Mouse (Mus musculus) hindbrain, postnatal 0 days (tissue): Measurements from ENCODE around the gene Dusp8. TPM values are rescaled to one million over a fixed set of nuclear protein-coding genes. Genes with fewer than 3 reads are reported as not detected.
A peak's percentile ranks its signal among the peaks of the same experiment; 100 is the strongest.
"Not testable (repeated sequence)": the region's sequence is repeated elsewhere in the genome, so short reads cannot be mapped to it uniquely, and the experiment has no call there.

Experiments
- ATAC-seq: fragments of 200-750 bp; cut with Nextera tagmentation; 2 replicates; pipeline ENCODE4 v1.8.0; 2017; ENCODE audit warnings: mild to moderate bottlenecking, moderate TSS enrichment, moderate library complexity
- DNase-seq: peaks from one replicate; pipeline ENCODE4 v3.0.0-alpha.2; 2015; ENCODE audit warnings: low spot score
- H3K27ac ChIP-seq: fragments of 300-500 bp; sonication (generic); 2 replicates; pipeline ENCODE4 v1.5.1; 2014; ENCODE audit warnings: mild to moderate bottlenecking
- H3K27me3 ChIP-seq: fragments of 300-500 bp; sonication (generic); 2 replicates; pipeline ENCODE4 v1.6.1; 2014; ENCODE audit warnings: low read length, mixed read lengths; ENCODE audit not compliant: insufficient read depth
- H3K36me3 ChIP-seq: fragments of 300-500 bp; sonication (generic); 2 replicates; pipeline ENCODE4 v1.6.1; 2014; ENCODE audit warnings: low read length, mixed read lengths; ENCODE audit not compliant: insufficient read depth
- H3K4me1 ChIP-seq: fragments of 300-500 bp; sonication (generic); 2 replicates; pipeline ENCODE4 v1.6.1; 2014; ENCODE audit warnings: antibody characterized with exemption, low read length, mixed read lengths; ENCODE audit not compliant: insufficient read depth
- H3K4me2 ChIP-seq: fragments of 300-500 bp; sonication (generic); 2 replicates; pipeline ENCODE4 v1.6.1; 2014; ENCODE audit warnings: low read depth, mild to moderate bottlenecking, low read length, moderate library complexity, mixed read lengths
- H3K4me3 ChIP-seq: fragments of 300-500 bp; sonication (generic); 2 replicates; pipeline ENCODE4 v1.5.1; 2014; ENCODE audit warnings: low read length
- H3K9ac ChIP-seq: fragments of 300-500 bp; sonication (generic); replicated peaks from 2 replicates; pipeline ENCODE4 v1.6.1; 2014; ENCODE audit warnings: mild to moderate bottlenecking, low read length, moderate library complexity, mixed read lengths
- H3K9me3 ChIP-seq: fragments of 300-500 bp; sonication (generic); 2 replicates; pipeline ENCODE4 v1.6.1; 2016; ENCODE audit warnings: low read length, mixed read lengths
- CTCF ChIP-seq: IDR thresholded peaks from 2 replicates; pipeline ENCODE4 v1.5.1; 2016; ENCODE audit warnings: antibody characterized with exemption, control low read depth, low read depth
- WGBS: fragments of 180-500 bp; shearing (Covaris S2); extraction: QIAGEN DNeasy Blood & Tissue Kit; methylation state at CpG from one replicate; pipeline ENCODE4 v1.1.7; 2014; 5-methylcytosine and 5-hydroxymethylcytosine counted together
- polyA plus RNA-seq: library from polyadenylated mRNA; unstranded; fragments of >200 nt; fragmentation: Nextera tagmentation; extraction: Ambion mirVana; gene quantifications from 2 replicates; pipeline ENCODE4 v1.2.1, GENCODE M21; 2015
- total RNA-seq: library from RNA; depleted of rRNA; stranded (reverse); fragments of >200 nt; gene quantifications from 2 replicates; pipeline ENCODE4 v1.2.3, GENCODE M21; 2014; rRNA removed

Gene Dusp8
- total RNA-seq (129 and 133 TPM in 2 replicates), polyA plus RNA-seq (86.2 and 94.6 TPM in 2 replicates)

DNA sequence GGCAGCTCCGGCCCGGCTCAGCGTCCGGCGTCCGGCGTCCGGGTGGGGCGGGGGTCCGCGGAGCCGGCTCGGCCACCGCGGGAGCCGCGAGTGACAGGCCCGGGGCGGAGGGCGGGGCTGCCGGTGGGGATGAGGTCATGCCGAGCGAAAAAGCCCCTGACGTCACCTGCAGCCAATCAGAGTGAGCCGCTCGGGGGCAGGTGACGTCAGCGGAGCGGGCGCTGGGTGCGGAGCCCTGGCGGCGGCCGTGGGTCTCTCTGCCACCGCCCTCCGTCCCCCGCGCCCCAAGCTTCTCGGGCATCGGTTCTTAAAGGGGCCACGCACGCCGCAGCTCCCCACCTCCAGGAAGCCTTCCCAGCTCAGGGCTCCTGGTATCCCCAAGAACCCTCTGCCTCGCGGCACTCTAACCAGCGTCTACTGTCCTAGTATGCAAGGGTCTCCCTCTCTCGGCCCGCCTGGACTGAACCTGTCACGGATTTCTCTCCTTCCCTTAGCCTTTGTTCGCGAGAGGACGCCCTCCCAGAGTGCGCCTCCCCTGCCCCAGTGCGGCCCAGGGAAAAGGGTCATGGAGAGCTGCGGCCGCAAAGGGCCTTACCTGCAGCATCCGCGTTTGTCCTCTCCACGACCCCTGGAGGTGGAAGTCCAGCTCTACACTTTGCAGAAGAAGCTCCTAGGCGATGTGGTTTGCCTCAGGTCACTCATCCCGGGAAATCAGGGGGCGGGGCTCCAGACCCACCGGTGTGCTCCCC, at the start of gene Dusp8:
TSS of gene Dusp8 (minus strand) at position 661 of the 749 bp plus-strand sequence.
- H3K27ac ChIP-seq: peak within 1 kb of the TSS; percentile 94
- peaks cover 24% of the 10 kb centered on the region for H3K4me1 ChIP-seq
- peak; percentile 70 for TF ChIP-seq CTCF
- WGBS: under 1% methylated on average over 56 of the region's 63 CpGs
- peak within 1 kb of the TSS; percentile 96 for H3K9ac ChIP-seq
- no peaks in the 10 kb centered on the region for H3K9me3 ChIP-seq
- H3K27me3 ChIP-seq: no peaks in the 10 kb centered on the region
- DNase-seq (peak; percentile 97), ATAC-seq (peak; percentile 91)
- no peaks in the 10 kb centered on the region for H3K36me3 ChIP-seq
- peak within 1 kb of the TSS; percentile 73 for H3K4me3 ChIP-seq
- H3K4me2 ChIP-seq: peak within 1 kb of the TSS; percentile 95

DNA sequence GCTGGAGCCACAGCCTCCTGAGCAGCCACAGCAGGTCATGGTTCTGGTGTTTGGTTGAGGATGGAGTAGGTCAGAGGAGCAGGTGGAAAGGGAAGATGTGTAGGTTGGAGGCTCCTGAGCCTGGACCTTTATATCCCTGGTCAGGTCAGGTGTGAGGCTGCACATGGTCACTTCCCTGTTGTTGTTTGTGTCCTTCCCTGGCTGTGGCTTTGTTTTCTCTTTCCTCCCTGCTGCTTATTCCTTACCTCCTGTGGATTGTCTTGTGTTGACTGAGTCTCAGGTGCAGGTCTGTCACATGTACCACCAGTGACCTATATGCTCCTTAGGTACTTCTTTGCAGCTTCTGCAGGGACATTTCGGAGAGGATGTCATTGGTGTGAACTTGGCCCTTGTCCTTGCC, 48.9 kb upstream of the Dusp8 start, which contains the start of gene Gm45337:
TSS of gene Gm45337 (minus strand) at position 101 of the 400 bp plus-strand sequence.
- WGBS: 58% methylated on average over 1 of the region's 1 CpGs
- Histone ChIP-seq H3K9me3 (no peaks in the 10 kb centered on the region), H3K9ac (no peak within 1 kb of the TSS), H3K27ac (no peak within 1 kb of the TSS), H3K4me2 (no peak within 1 kb of the TSS), H3K36me3 (no peaks in the 10 kb centered on the region), H3K4me1 (no peaks in the 10 kb centered on the region), H3K27me3 (no peaks in the 10 kb centered on the region), H3K4me3 (no peak within 1 kb of the TSS)
- no peak for DNase-seq
- ATAC-seq: no peak
- no peak for TF ChIP-seq CTCF

DNA sequence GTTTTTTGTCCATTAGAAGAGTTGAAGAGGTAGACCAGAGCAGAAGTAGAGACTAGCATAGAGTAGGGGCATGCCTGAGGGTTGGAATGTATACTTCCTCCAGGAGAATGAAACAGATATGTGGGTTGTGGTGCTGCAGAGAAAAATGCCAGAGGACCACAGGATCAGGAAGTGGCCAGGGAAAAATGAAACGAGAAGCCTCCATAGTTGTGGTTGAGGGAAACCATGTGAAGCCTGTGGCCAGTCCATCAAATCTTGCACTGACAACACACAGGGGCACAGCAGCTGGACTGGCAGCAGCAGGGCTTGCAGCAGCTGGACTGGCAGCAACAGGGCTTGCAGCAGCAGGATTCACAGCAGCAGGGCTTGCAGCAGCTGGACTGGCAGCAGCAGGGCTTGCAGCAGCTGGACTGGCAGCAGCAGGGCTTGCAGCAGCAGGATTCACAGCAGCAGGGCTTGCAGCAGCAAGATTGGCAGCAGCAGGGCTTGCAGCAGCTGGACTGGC, 47.9 kb upstream of the Dusp8 start:
- not testable (repeated sequence) for H3K36me3 ChIP-seq, H3K4me2 ChIP-seq, H3K9ac ChIP-seq, DNase-seq, H3K4me1 ChIP-seq, H3K9me3 ChIP-seq, H3K4me3 ChIP-seq, H3K27ac ChIP-seq, ATAC-seq, H3K27me3 ChIP-seq
- 55% methylated on average over 1 of the region's 1 CpGs for WGBS

DNA sequence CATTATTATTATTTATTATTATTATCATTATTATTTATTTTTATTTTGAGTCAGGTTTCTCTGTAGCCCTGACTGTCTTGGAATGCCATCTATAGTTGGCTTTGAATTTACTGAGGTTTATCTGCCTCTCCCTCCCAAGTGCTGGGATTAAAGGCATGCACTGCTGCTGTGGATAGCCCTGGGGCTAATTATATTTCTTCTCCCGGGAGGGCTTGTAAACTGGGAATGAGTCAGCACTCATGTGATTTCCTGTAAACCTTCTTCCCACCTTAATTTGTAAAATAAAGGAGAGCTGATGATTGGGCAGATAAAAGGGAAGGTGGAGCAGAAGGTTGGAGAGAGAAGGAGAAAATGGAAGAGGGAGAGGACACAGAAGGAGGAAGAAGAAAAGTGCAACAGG, 45.1 kb upstream of the Dusp8 start:
- no peaks in the 10 kb centered on the region for H3K36me3 ChIP-seq
- no peak overlapping the region for H3K27ac ChIP-seq
- DNase-seq: no peak
- no peaks in the 10 kb centered on the region for H3K9me3 ChIP-seq
- 52% methylated on average over 1 of the region's 1 CpGs for WGBS
- no peak overlapping the region for H3K9ac ChIP-seq
- H3K4me2 ChIP-seq: no peak overlapping the region
- TF ChIP-seq CTCF: no peak
- no peaks in the 10 kb centered on the region for H3K27me3 ChIP-seq
- ATAC-seq: no peak
- no peaks in the 10 kb centered on the region for H3K4me1 ChIP-seq
- no peak overlapping the region for H3K4me3 ChIP-seq

DNA sequence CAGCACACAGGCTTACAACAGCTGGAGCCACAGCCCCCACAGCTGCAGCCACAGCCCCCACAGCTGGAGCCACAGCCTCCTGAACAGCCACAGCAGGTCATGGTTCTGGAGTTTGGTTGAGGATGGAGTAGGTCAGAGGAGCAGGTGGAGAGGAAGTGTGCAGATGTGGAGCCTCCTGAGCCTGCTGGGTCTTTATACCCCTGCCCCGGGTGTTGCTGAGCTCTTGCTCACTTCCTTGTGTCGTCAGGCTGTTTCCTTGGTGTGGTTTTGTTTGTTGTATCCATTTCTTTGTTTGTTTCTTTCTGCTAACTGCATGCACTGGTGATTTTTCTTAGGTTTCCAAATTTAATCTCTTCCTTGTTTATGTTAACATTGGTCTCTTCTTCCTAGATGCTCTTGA, 40.3 kb upstream of the Dusp8 start, which contains the start of gene Gm39115:
TSS of gene Gm39115 (minus strand) at position 101 of the 400 bp plus-strand sequence.
- not testable (repeated sequence) for H3K4me2 ChIP-seq, H3K4me3 ChIP-seq, DNase-seq, ATAC-seq, H3K27ac ChIP-seq, H3K36me3 ChIP-seq, H3K4me1 ChIP-seq, H3K9ac ChIP-seq, H3K27me3 ChIP-seq, H3K9me3 ChIP-seq
- 57% methylated on average over 2 of the region's 2 CpGs for WGBS

DNA sequence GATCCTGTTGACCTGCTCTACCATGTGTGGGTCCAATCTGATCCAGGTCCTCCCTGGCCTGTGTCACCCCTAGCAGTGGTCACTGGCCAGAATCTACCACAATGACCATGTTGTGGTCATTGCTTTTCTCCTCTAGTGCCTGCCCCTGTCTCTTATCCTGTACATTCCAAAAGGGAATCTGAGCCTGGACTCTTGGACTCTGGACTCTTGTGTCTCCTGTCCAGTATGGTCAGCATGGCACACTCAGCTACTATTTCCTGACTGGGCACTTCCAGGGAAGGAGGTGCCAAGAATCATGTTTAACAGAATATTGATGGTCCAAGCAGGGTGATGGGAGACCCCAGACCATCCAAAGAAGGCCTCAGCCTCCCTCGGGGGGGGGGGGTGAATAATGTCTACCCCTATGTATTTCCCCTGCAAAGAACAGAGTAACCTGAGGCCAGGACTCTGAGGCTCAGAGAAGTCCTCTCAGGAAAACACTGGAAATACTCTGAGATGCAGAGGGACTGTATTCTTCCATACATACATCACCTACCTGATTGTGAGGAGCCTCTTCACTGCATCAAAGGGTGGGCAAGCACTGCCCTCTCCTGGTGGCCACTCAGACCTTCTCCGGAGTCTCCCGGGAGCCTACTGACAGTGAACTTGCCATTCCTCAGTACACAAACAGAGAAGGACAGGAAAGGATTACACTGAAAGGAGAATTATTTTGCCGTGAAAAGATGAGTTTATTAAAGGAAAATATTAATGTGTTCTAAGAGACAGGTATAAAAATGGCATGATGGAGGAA, 38.8 kb upstream of the Dusp8 start:
- no peaks in the 10 kb centered on the region for H3K9me3 ChIP-seq
- no peak overlapping the region for H3K27ac ChIP-seq
- peak; percentile 60 for DNase-seq
- no peak overlapping the region for H3K4me3 ChIP-seq
- no peak overlapping the region for H3K9ac ChIP-seq
- no peaks in the 10 kb centered on the region for H3K36me3 ChIP-seq
- no peaks in the 10 kb centered on the region for H3K4me1 ChIP-seq
- no peak overlapping the region for H3K4me2 ChIP-seq
- 62% methylated on average over 4 of the region's 4 CpGs for WGBS
- peak; percentile 68 for TF ChIP-seq CTCF
- peak; percentile 55; the same call in 1 of the 2 replicates for ATAC-seq
- no peaks in the 10 kb centered on the region for H3K27me3 ChIP-seq
